Mouse (Mus musculus): ENCODE data around the gene Ppp1r12b. TPM values are rescaled to one million over a fixed set of nuclear protein-coding genes. Genes with fewer than 3 reads are reported as not detected.

Gene Ppp1r12b
- polyA plus RNA-seq, 1 experiment = 8.9 TPM

DNA sequence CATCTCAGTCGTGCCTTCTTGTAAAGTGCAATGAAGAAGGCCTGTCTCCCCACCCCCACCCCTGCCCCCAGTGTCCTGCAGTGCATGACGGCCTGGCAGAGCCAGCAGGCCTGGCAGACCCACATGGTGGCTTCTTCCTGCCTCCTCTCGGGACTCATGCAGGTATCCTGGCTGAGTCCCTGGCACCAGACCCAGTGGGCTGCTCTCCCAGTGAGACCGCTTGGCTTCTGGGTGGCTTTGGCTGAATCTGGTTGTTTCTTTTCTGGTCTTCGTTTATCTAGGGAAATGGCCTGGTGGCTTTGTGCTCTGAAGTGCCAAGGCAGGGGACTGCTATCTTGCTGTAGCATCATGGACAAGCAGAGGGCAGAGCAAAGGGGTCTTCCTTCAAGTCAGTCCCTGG lies 240.7 kb downstream of the Ppp1r12b start:
- Histone ChIP-seq H3K27me3 (ENCODE audit: control insufficient read depth, insufficient read depth, low read length, poor library complexity, severe bottlenecking) (no peaks in the 10 kb centered on the region), H3K9me3 (replicated peaks; ENCODE audit: control insufficient read depth, insufficient read depth, low read length, poor library complexity, severe bottlenecking) (no peaks in the 10 kb centered on the region), H3K9ac (ENCODE audit: low read depth, poor library complexity, severe bottlenecking) (no peak overlapping the region), H3K4me1 (ENCODE audit: control insufficient read depth, insufficient read depth, low read length) (no peaks in the 10 kb centered on the region), H3K36me3 (ENCODE audit: control insufficient read depth, insufficient read depth, low read length, poor library complexity, severe bottlenecking) (no peaks in the 10 kb centered on the region), H3K4me3 (ENCODE audit: low read depth, low read length) (no peak overlapping the region), H3K27ac (ENCODE audit: insufficient read depth, low read length) (no peak overlapping the region)
- TF ChIP-seq CTCF (IDR thresholded peaks at IDR 0.05; ENCODE audit: low read depth, low read length) (no peak), EP300 (IDR thresholded peaks at IDR 0.05; ENCODE audit: insufficient read depth, low read depth, low read length) (no peak), POLR2A (IDR thresholded peaks at IDR 0.05; ENCODE audit: insufficient read depth, low read length) (no peak)

DNA sequence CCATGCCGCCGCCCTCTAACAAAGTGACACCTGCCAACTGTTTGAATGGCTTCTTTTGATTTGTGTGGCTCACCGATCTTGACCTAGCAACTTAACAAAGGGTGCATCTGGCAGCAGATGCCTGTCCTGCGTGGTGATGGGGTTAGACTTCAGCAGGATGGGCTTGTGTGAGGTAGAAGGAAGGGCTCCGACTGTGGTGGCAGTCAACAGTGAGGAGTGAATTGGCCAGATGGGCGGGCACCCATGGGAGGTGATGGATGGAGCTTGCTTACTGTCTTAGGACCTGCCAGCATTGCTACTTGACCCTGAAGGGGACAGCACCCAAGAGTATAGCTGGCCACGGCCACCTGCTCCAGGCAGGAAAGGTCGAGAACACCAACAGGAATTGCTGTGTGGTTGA lies 241.6 kb downstream of the Ppp1r12b start:
- Histone ChIP-seq H3K4me3 (ENCODE audit: low read depth, low read length) (no peak overlapping the region), H3K4me1 (ENCODE audit: control insufficient read depth, insufficient read depth, low read length) (no peaks in the 10 kb centered on the region), H3K36me3 (ENCODE audit: control insufficient read depth, insufficient read depth, low read length, poor library complexity, severe bottlenecking) (no peaks in the 10 kb centered on the region), H3K27me3 (ENCODE audit: control insufficient read depth, insufficient read depth, low read length, poor library complexity, severe bottlenecking) (no peaks in the 10 kb centered on the region), H3K27ac (ENCODE audit: insufficient read depth, low read length) (no peak overlapping the region), H3K9ac (ENCODE audit: low read depth, poor library complexity, severe bottlenecking) (no peak overlapping the region), H3K9me3 (replicated peaks; ENCODE audit: control insufficient read depth, insufficient read depth, low read length, poor library complexity, severe bottlenecking) (no peaks in the 10 kb centered on the region)
- TF ChIP-seq POLR2A (IDR thresholded peaks at IDR 0.05; ENCODE audit: insufficient read depth, low read length) (no peak), EP300 (IDR thresholded peaks at IDR 0.05; ENCODE audit: insufficient read depth, low read depth, low read length) (no peak), CTCF (IDR thresholded peaks at IDR 0.05; ENCODE audit: low read depth, low read length) (no peak)

DNA sequence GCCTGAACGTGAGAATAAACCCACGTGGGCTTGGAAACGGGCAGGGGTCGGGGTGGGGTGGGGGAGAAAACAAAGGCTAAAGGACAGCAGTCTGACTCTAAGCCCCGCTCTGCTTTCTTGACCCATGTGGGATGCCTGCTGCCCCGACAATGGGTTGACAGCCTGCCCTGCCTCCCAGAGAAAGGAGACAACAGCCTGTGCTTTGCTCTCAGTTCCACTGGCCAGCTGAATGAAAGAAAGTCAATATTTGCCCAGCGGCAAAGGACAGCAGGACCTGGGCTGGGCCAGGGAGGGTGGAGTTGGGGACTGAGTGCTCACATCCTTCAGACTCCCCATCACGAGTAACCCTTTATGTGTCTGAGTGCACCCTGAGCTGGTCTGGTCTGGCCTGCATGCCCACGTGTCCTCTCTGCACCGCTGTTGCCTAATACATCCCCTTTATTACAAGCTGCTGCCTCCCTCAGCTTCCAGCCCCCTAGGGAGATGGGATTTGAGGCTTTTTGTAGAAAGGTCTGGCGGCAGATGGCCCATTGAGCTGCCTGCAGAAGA lies 242.2 kb downstream of the Ppp1r12b start:
- Histone ChIP-seq H3K9ac (ENCODE audit: low read depth, poor library complexity, severe bottlenecking) (no peak overlapping the region), H3K4me1 (ENCODE audit: control insufficient read depth, insufficient read depth, low read length) (no peaks in the 10 kb centered on the region), H3K27ac (ENCODE audit: insufficient read depth, low read length) (no peak overlapping the region), H3K36me3 (ENCODE audit: control insufficient read depth, insufficient read depth, low read length, poor library complexity, severe bottlenecking) (no peaks in the 10 kb centered on the region), H3K9me3 (replicated peaks; ENCODE audit: control insufficient read depth, insufficient read depth, low read length, poor library complexity, severe bottlenecking) (no peaks in the 10 kb centered on the region), H3K27me3 (ENCODE audit: control insufficient read depth, insufficient read depth, low read length, poor library complexity, severe bottlenecking) (peaks cover 2% of the 10 kb centered on the region; the same call in 1 of the 2 replicates), H3K4me3 (ENCODE audit: low read depth, low read length) (no peak overlapping the region)
- TF ChIP-seq CTCF (IDR thresholded peaks at IDR 0.05; ENCODE audit: low read depth, low read length) (no peak), POLR2A (IDR thresholded peaks at IDR 0.05; ENCODE audit: insufficient read depth, low read length) (no peak), EP300 (IDR thresholded peaks at IDR 0.05; ENCODE audit: insufficient read depth, low read depth, low read length) (0 out of 2 replicates have a peak, but pooled peaks have one; percentile 67)

- no peaks in the 10 kb centered on the region for H3K9me3 ChIP-seq (replicated peaks; ENCODE audit: control insufficient read depth, insufficient read depth, low read length, poor library complexity, severe bottlenecking)
- peaks cover 2% of the 10 kb centered on the region; the same call in 1 of the 2 replicates for H3K27me3 ChIP-seq (ENCODE audit: control insufficient read depth, insufficient read depth, low read length, poor library complexity, severe bottlenecking)
- H3K27ac ChIP-seq (ENCODE audit: insufficient read depth, low read length) = no peak overlapping the region
- no peaks in the 10 kb centered on the region for H3K4me1 ChIP-seq (ENCODE audit: control insufficient read depth, insufficient read depth, low read length)
- H3K4me3 ChIP-seq (ENCODE audit: low read depth, low read length) = no peak overlapping the region
- H3K9ac ChIP-seq (ENCODE audit: low read depth, poor library complexity, severe bottlenecking) = no peak overlapping the region
- H3K36me3 ChIP-seq (ENCODE audit: control insufficient read depth, insufficient read depth, low read length, poor library complexity, severe bottlenecking) = no peaks in the 10 kb centered on the region
- TF ChIP-seq POLR2A (IDR thresholded peaks at IDR 0.05; ENCODE audit: insufficient read depth, low read length) (no peak), CTCF (IDR thresholded peaks at IDR 0.05; ENCODE audit: low read depth, low read length) (no peak), EP300 (IDR thresholded peaks at IDR 0.05; ENCODE audit: insufficient read depth, low read depth, low read length) (no peak)
Measured at GRCm38 (mm10) chr1:134712781-134713299, 242.9 kb downstream of the Ppp1r12b start.

DNA sequence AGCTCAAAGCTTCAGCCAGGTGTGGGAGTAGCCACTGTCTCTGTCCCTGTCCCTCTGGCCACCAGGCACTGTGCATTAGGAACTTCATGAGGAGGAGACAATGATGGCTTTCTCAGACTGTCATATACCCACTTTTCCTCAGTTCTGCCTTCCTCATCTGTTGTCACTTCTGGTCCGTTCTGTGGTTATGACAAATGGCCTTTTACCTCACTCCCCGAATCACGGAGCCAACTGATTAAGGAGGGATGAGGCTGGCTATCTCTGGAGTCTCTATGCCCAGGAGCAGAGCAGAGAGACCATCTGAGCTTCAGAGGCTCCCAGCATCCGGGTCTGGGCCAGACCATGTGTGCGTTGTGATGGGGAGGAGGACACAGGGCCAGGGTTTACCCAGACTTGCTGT lies 244.1 kb downstream of the Ppp1r12b start:
- no peaks in the 10 kb centered on the region for H3K36me3 ChIP-seq (ENCODE audit: control insufficient read depth, insufficient read depth, low read length, poor library complexity, severe bottlenecking)
- no peak overlapping the region for H3K27ac ChIP-seq (ENCODE audit: insufficient read depth, low read length)
- no peak overlapping the region for H3K9ac ChIP-seq (ENCODE audit: low read depth, poor library complexity, severe bottlenecking)
- TF ChIP-seq CTCF (IDR thresholded peaks at IDR 0.05; ENCODE audit: low read depth, low read length) = no peak
- TF ChIP-seq POLR2A (IDR thresholded peaks at IDR 0.05; ENCODE audit: insufficient read depth, low read length) = no peak
- TF ChIP-seq EP300 (IDR thresholded peaks at IDR 0.05; ENCODE audit: insufficient read depth, low read depth, low read length) = no peak
- H3K4me1 ChIP-seq (ENCODE audit: control insufficient read depth, insufficient read depth, low read length) = peaks cover 2% of the 10 kb centered on the region
- H3K4me3 ChIP-seq (ENCODE audit: low read depth, low read length) = no peak overlapping the region
- H3K9me3 ChIP-seq (replicated peaks; ENCODE audit: control insufficient read depth, insufficient read depth, low read length, poor library complexity, severe bottlenecking) = no peaks in the 10 kb centered on the region
- H3K27me3 ChIP-seq (ENCODE audit: control insufficient read depth, insufficient read depth, low read length, poor library complexity, severe bottlenecking) = peaks cover 2% of the 10 kb centered on the region; the same call in 1 of the 2 replicates

GRCm38 (mm10) chr1:134711061-134711460 lies 244.7 kb downstream of the Ppp1r12b start:
- no peak overlapping the region for H3K4me3 ChIP-seq (ENCODE audit: low read depth, low read length)
- no peaks in the 10 kb centered on the region for H3K9me3 ChIP-seq (replicated peaks; ENCODE audit: control insufficient read depth, insufficient read depth, low read length, poor library complexity, severe bottlenecking)
- H3K4me1 ChIP-seq (ENCODE audit: control insufficient read depth, insufficient read depth, low read length) = peaks cover 6% of the 10 kb centered on the region
- peaks cover 2% of the 10 kb centered on the region; the same call in 1 of the 2 replicates for H3K27me3 ChIP-seq (ENCODE audit: control insufficient read depth, insufficient read depth, low read length, poor library complexity, severe bottlenecking)
- H3K36me3 ChIP-seq (ENCODE audit: control insufficient read depth, insufficient read depth, low read length, poor library complexity, severe bottlenecking) = no peaks in the 10 kb centered on the region
- H3K27ac ChIP-seq (ENCODE audit: insufficient read depth, low read length) = no peak overlapping the region
- TF ChIP-seq POLR2A (IDR thresholded peaks at IDR 0.05; ENCODE audit: insufficient read depth, low read length) (no peak), EP300 (IDR thresholded peaks at IDR 0.05; ENCODE audit: insufficient read depth, low read depth, low read length) (no peak), CTCF (IDR thresholded peaks at IDR 0.05; ENCODE audit: low read depth, low read length) (no peak)
- no peak overlapping the region for H3K9ac ChIP-seq (ENCODE audit: low read depth, poor library complexity, severe bottlenecking)

Data from ES-Bruce4 (cell line).